Mouse (Mus musculus): ENCODE data around the gene Card11. TPM values are rescaled to one million over a fixed set of nuclear protein-coding genes. Genes with fewer than 3 reads are reported as not detected.

The Card11 gene
- total RNA-seq, 1 experiment from 2014 or later = 3.9 TPM

- no peak for ATAC-seq (replicated peaks in 1 of 2; ENCODE audit: insufficient read depth in 1 of 2, low FRiP score in 2 of 2, low TSS enrichment in 1 of 2, low read depth in 1 of 2, poor library complexity in 2 of 2, severe bottlenecking in 2 of 2)
Observed at GRCm38 (mm10) chr5:140940923-140941491, 59.4 kb downstream of the Card11 start.

GRCm38 (mm10) chr5:140940257-140940922, 60.0 kb downstream of the Card11 start:
- no peak for ATAC-seq (replicated peaks in 1 of 2; ENCODE audit: insufficient read depth in 1 of 2, low FRiP score in 2 of 2, low TSS enrichment in 1 of 2, low read depth in 1 of 2, poor library complexity in 2 of 2, severe bottlenecking in 2 of 2)

- no peak for ATAC-seq (replicated peaks in 1 of 2; ENCODE audit: insufficient read depth in 1 of 2, low FRiP score in 2 of 2, low TSS enrichment in 1 of 2, low read depth in 1 of 2, poor library complexity in 2 of 2, severe bottlenecking in 2 of 2)
Observed at GRCm38 (mm10) chr5:140936816-140937215, 63.6 kb downstream of the Card11 start.

GRCm38 (mm10) chr5:140935848-140936247, 64.5 kb downstream of the Card11 start:
- ATAC-seq (replicated peaks in 1 of 2; ENCODE audit: insufficient read depth in 1 of 2, low FRiP score in 2 of 2, low TSS enrichment in 1 of 2, low read depth in 1 of 2, poor library complexity in 2 of 2, severe bottlenecking in 2 of 2) = no peak

- ATAC-seq (replicated peaks in 1 of 2; ENCODE audit: insufficient read depth in 1 of 2, low FRiP score in 2 of 2, low TSS enrichment in 1 of 2, low read depth in 1 of 2, poor library complexity in 2 of 2, severe bottlenecking in 2 of 2) = no peak
Observed at GRCm38 (mm10) chr5:140934639-140935315, 65.6 kb downstream of the Card11 start.

- no peak for ATAC-seq (replicated peaks in 1 of 2; ENCODE audit: insufficient read depth in 1 of 2, low FRiP score in 2 of 2, low TSS enrichment in 1 of 2, low read depth in 1 of 2, poor library complexity in 2 of 2, severe bottlenecking in 2 of 2)
Observed at GRCm38 (mm10) chr5:140931523-140932229, 68.7 kb downstream of the Card11 start.

GRCm38 (mm10) chr5:140918519-140918918, 81.9 kb downstream of the Card11 start:
- ATAC-seq (replicated peaks in 1 of 2; ENCODE audit: insufficient read depth in 1 of 2, low FRiP score in 2 of 2, low TSS enrichment in 1 of 2, low read depth in 1 of 2, poor library complexity in 2 of 2, severe bottlenecking in 2 of 2) = no peak

GRCm38 (mm10) chr5:140917807-140918206, 82.6 kb downstream of the Card11 start:
- no peak for ATAC-seq (replicated peaks in 1 of 2; ENCODE audit: insufficient read depth in 1 of 2, low FRiP score in 2 of 2, low TSS enrichment in 1 of 2, low read depth in 1 of 2, poor library complexity in 2 of 2, severe bottlenecking in 2 of 2)

- ATAC-seq (replicated peaks in 1 of 2; ENCODE audit: insufficient read depth in 1 of 2, low FRiP score in 2 of 2, low TSS enrichment in 1 of 2, low read depth in 1 of 2, poor library complexity in 2 of 2, severe bottlenecking in 2 of 2) = no peak
Observed at GRCm38 (mm10) chr5:140910841-140911240, 89.5 kb downstream of the Card11 start.

GRCm38 (mm10) chr5:140900866-140901265, 99.5 kb downstream of the Card11 start:
- ATAC-seq (replicated peaks in 1 of 2; ENCODE audit: insufficient read depth in 1 of 2, low FRiP score in 2 of 2, low TSS enrichment in 1 of 2, low read depth in 1 of 2, poor library complexity in 2 of 2, severe bottlenecking in 2 of 2) = no peak

GRCm38 (mm10) chr5:140891080-140891479, 109.3 kb downstream of the Card11 start:
- no peak for ATAC-seq (replicated peaks in 1 of 2; ENCODE audit: insufficient read depth in 1 of 2, low FRiP score in 2 of 2, low TSS enrichment in 1 of 2, low read depth in 1 of 2, poor library complexity in 2 of 2, severe bottlenecking in 2 of 2)

- peak; percentile 42 to 50; a peak in 3 of 4 replicates for ATAC-seq (replicated peaks in 1 of 2; ENCODE audit: insufficient read depth in 1 of 2, low FRiP score in 2 of 2, low TSS enrichment in 1 of 2, low read depth in 1 of 2, poor library complexity in 2 of 2, severe bottlenecking in 2 of 2)
Observed at GRCm38 (mm10) chr5:140890050-140890449, 110.3 kb downstream of the Card11 start.

GRCm38 (mm10) chr5:140889539-140889938, 110.8 kb downstream of the Card11 start:
- ATAC-seq (replicated peaks in 1 of 2; ENCODE audit: insufficient read depth in 1 of 2, low FRiP score in 2 of 2, low TSS enrichment in 1 of 2, low read depth in 1 of 2, poor library complexity in 2 of 2, severe bottlenecking in 2 of 2) = peak; percentile 63 to 74

- no peak for ATAC-seq (replicated peaks in 1 of 2; ENCODE audit: insufficient read depth in 1 of 2, low FRiP score in 2 of 2, low TSS enrichment in 1 of 2, low read depth in 1 of 2, poor library complexity in 2 of 2, severe bottlenecking in 2 of 2)
Observed at GRCm38 (mm10) chr5:140887871-140888270, 112.5 kb downstream of the Card11 start.

- ATAC-seq (replicated peaks in 1 of 2; ENCODE audit: insufficient read depth in 1 of 2, low FRiP score in 2 of 2, low TSS enrichment in 1 of 2, low read depth in 1 of 2, poor library complexity in 2 of 2, severe bottlenecking in 2 of 2) = no peak
Observed at GRCm38 (mm10) chr5:140884966-140885365, 115.4 kb downstream of the Card11 start.

GRCm38 (mm10) chr5:140882391-140882790, 118.0 kb downstream of the Card11 start:
- ATAC-seq (replicated peaks in 1 of 2; ENCODE audit: insufficient read depth in 1 of 2, low FRiP score in 2 of 2, low TSS enrichment in 1 of 2, low read depth in 1 of 2, poor library complexity in 2 of 2, severe bottlenecking in 2 of 2) = no peak

GRCm38 (mm10) chr5:140880151-140880550, 120.2 kb downstream of the Card11 start:
- ATAC-seq (replicated peaks in 1 of 2; ENCODE audit: insufficient read depth in 1 of 2, low FRiP score in 2 of 2, low TSS enrichment in 1 of 2, low read depth in 1 of 2, poor library complexity in 2 of 2, severe bottlenecking in 2 of 2) = no peak

GRCm38 (mm10) chr5:140878644-140879043, 121.7 kb downstream of the Card11 start:
- ATAC-seq (replicated peaks in 1 of 2; ENCODE audit: insufficient read depth in 1 of 2, low FRiP score in 2 of 2, low TSS enrichment in 1 of 2, low read depth in 1 of 2, poor library complexity in 2 of 2, severe bottlenecking in 2 of 2) = no peak

All from hematopoietic stem cell, adult 5-6 weeks (primary cell).